Mouse (Mus musculus): ENCODE data around the gene Ndufs8. TPM values are rescaled to one million over a fixed set of nuclear protein-coding genes. Genes with fewer than 3 reads are reported as not detected.

Gene Ndufs8
- total RNA-seq, 2 experiments from 2014 or later, result 358 to 371 TPM

- intact Hi-C loops (cut with DNase I), result no loop called here
These were observed 22.7 kb upstream of the Ndufs8 start, which contains the start of gene Unc93b1 for GRCm38 (mm10) chr19:3935032-3935895. Gene Unc93b1 (plus strand): TSS chr19:3935186.

GRCm38 (mm10) chr19:3931716-3932115 is 19.1 kb upstream of the Ndufs8 start:
- intact Hi-C loops (cut with DNase I), result no loop called here
- DNase-seq, result no peak

More at GRCm38 (mm10) chr19:3935032-3935895, 22.7 kb upstream of the Ndufs8 start, which contains the start of gene Unc93b1:
- peak; percentile 69 to 77 for DNase-seq

GRCm38 (mm10) chr19:3930262-3931057 is 17.9 kb upstream of the Ndufs8 start:
- DNase-seq, result peak in 1 of 2 experiments; percentile 29
- intact Hi-C loops (cut with DNase I), result no loop called here

- peak; percentile 90 to 93 for DNase-seq
- intact Hi-C loops (cut with DNase I), result no loop called here
These were observed 16.8 kb upstream of the Ndufs8 start, which contains the start of gene Aldh3b1 for GRCm38 (mm10) chr19:3929211-3929941. Gene Aldh3b1 (minus strand): TSS chr19:3929808.

GRCm38 (mm10) chr19:3928779-3929178 is 16.2 kb upstream of the Ndufs8 start:
- intact Hi-C loops (cut with DNase I), result no loop called here

GRCm38 (mm10) chr19:3927989-3928388 is 15.4 kb upstream of the Ndufs8 start:
- intact Hi-C loops (cut with DNase I), result no loop called here
- no peak for DNase-seq

More at GRCm38 (mm10) chr19:3928779-3929178, 16.2 kb upstream of the Ndufs8 start:
- no peak for DNase-seq

GRCm38 (mm10) chr19:3926685-3927084 is 14.1 kb upstream of the Ndufs8 start:
- DNase-seq, result no peak
- intact Hi-C loops (cut with DNase I), result no loop called here

GRCm38 (mm10) chr19:3926279-3926678 is 13.7 kb upstream of the Ndufs8 start:
- peak in 1 of 2 experiments; percentile 32 for DNase-seq
- intact Hi-C loops (cut with DNase I), result no loop called here

- DNase-seq, result no peak
- intact Hi-C loops (cut with DNase I), result no loop called here
These were observed 13.3 kb upstream of the Ndufs8 start for GRCm38 (mm10) chr19:3925859-3926258.

- intact Hi-C loops (cut with DNase I), result no loop called here
- no peak for DNase-seq
These were observed 12.3 kb upstream of the Ndufs8 start for GRCm38 (mm10) chr19:3924868-3925267.

- intact Hi-C loops (cut with DNase I), result no loop called here
These were observed 11.6 kb upstream of the Ndufs8 start for GRCm38 (mm10) chr19:3924190-3924589.

GRCm38 (mm10) chr19:3923586-3923985 is 11.0 kb upstream of the Ndufs8 start:
- DNase-seq, result peak; percentile 70 to 77
- intact Hi-C loops (cut with DNase I), result no loop called here

More at GRCm38 (mm10) chr19:3924190-3924589, 11.6 kb upstream of the Ndufs8 start:
- DNase-seq, result no peak

- peak in 1 of 2 experiments; percentile 46 for DNase-seq
- intact Hi-C loops (cut with DNase I), result no loop called here
These were observed 10.2 kb upstream of the Ndufs8 start for GRCm38 (mm10) chr19:3922661-3923371.

GRCm38 (mm10) chr19:3919928-3920327 is 7.4 kb upstream of the Ndufs8 start:
- intact Hi-C loops (cut with DNase I), result no loop called here

GRCm38 (mm10) chr19:3916727-3917126 is 4.2 kb upstream of the Ndufs8 start:
- intact Hi-C loops (cut with DNase I), result no loop called here
- no peak for DNase-seq

More at GRCm38 (mm10) chr19:3919928-3920327, 7.4 kb upstream of the Ndufs8 start:
- no peak for DNase-seq

GRCm38 (mm10) chr19:3914535-3914934 is 2.0 kb upstream of the Ndufs8 start:
- intact Hi-C loops (cut with DNase I), result no loop called here
- DNase-seq, result no peak

GRCm38 (mm10) chr19:3913692-3914091 is 1.1 kb upstream of the Ndufs8 start:
- intact Hi-C loops (cut with DNase I), result no loop called here
- DNase-seq, result no peak

- DNase-seq, result no peak
- intact Hi-C loops (cut with DNase I), result no loop called here
These were observed 2.4 kb downstream of the Ndufs8 start for GRCm38 (mm10) chr19:3910206-3910605.

GRCm38 (mm10) chr19:3907876-3908660 is 4.5 kb downstream of the Ndufs8 start:
- intact Hi-C loops (cut with DNase I), result no loop called here
- DNase-seq, result no peak

Measured in heart, postnatal 10 days (tissue).